25 mouse cellular contexts compared by ENCODE assay signal in the genomic region with DNA sequence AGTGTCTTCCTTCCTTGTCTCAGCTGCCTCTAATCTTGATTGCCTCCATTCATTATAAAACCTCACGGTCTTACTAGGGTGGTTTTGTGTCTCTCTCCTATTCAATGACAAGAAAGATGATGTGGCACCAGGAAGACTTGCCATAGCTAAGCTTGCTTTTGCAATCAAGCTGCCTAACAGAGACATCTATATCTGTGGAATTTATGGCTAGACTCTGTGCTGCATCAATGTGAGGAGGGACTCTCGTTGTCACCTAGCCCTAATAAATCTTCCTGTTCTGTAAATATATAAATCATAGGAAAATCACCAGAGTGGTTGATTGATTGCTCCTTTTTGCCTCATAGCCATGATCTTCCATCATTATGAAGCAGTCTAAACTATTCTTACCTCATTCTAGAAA. TPM values are rescaled to one million over a fixed set of nuclear protein-coding genes. Genes with fewer than 3 reads are reported as not detected.
"Had no signal": no experiment of that assay in that cellular context is flagged by ENCODE, and none has a peak within 500 bp of the region (broad histone marks: within the 10 kb centered on the region; RNA-seq: fewer than 3 reads in every experiment).

No protein-coding gene starts in this region.

- H3K27ac ChIP-seq: gastrocnemius, adult 2 months; heart, adult 2 months; heart, embryonic 13.5 days; heart, embryonic 15.5 days; hindbrain, embryonic 13.5 days; hindbrain, embryonic 15.5 days; hindbrain, postnatal 0 days; layer of hippocampus, adult 2 months; limb, embryonic 13.5 days; limb, embryonic 15.5 days; liver, embryonic 12.5 days; liver, embryonic 14.5 days had no signal

- H3K9ac ChIP-seq: heart, embryonic 13.5 days; heart, embryonic 15.5 days; hindbrain, embryonic 13.5 days; hindbrain, embryonic 15.5 days; limb, embryonic 13.5 days; limb, embryonic 15.5 days; liver, embryonic 12.5 days; liver, embryonic 14.5 days had no signal

- H3K4me1 ChIP-seq: hindbrain, embryonic 13.5 days; hindbrain, embryonic 15.5 days; limb, embryonic 13.5 days; limb, embryonic 15.5 days; liver, embryonic 12.5 days had no signal

- H3K4me3 ChIP-seq: gastrocnemius, adult 2 months; heart, adult 2 months; heart, embryonic 13.5 days; heart, embryonic 15.5 days; hindbrain, embryonic 13.5 days; hindbrain, embryonic 15.5 days; layer of hippocampus, adult 2 months; limb, embryonic 13.5 days; limb, embryonic 15.5 days; liver, embryonic 12.5 days had no signal

- ATAC-seq: hindbrain, postnatal 0 days; liver, embryonic 12.5 days had no signal

- H3K4me2 ChIP-seq: heart, embryonic 11.5 days; heart, embryonic 13.5 days; heart, embryonic 15.5 days; hindbrain, embryonic 13.5 days; hindbrain, embryonic 15.5 days; limb, embryonic 13.5 days; limb, embryonic 15.5 days; liver, embryonic 12.5 days had no signal

- DNase-seq: gastrocnemius, adult 2 months; gastrocnemius, postnatal 10 days; gastrocnemius, postnatal 36 days; heart, adult 11 months; heart, adult 2 months; heart, postnatal 14 days; heart, postnatal 36 days; kidney, adult 18-20 months; kidney, adult 8-10 months; kidney, postnatal 10 days; kidney, postnatal 25 days; kidney, postnatal 4 days; left cerebral cortex, postnatal 4 days had no signal

- H3K9me3 ChIP-seq: heart, embryonic 13.5 days; heart, embryonic 15.5 days; hindbrain, embryonic 13.5 days; hindbrain, embryonic 15.5 days; limb, embryonic 13.5 days; limb, embryonic 15.5 days; liver, embryonic 12.5 days had no signal

- H3K36me3 ChIP-seq: heart, embryonic 13.5 days; heart, embryonic 15.5 days; hindbrain, embryonic 13.5 days; hindbrain, embryonic 15.5 days; limb, embryonic 13.5 days; limb, embryonic 15.5 days; liver, embryonic 12.5 days had no signal

- H3K27me3 ChIP-seq: heart, embryonic 13.5 days; heart, embryonic 15.5 days; hindbrain, embryonic 13.5 days; hindbrain, embryonic 15.5 days; limb, embryonic 13.5 days; limb, embryonic 15.5 days; liver, embryonic 12.5 days had no signal

RNA-seq across cellular contexts. Expression of gene Fam83b, which starts 26.9 kb away (rescaled TPM):
- polyA plus RNA-seq: heart, adult 2 months; hindbrain, embryonic 13.5 days; liver, adult 2 months had no signal
